Mouse (Mus musculus) frontal cortex, postnatal 25 days (tissue): ENCODE measurements around the gene Zar1.
"Not testable (repeated sequence)": the region's sequence is repeated elsewhere in the genome, so short reads cannot be mapped to it uniquely, and the experiment has no call there.

Experiments used
- DNase-seq, 2 experiments: peaks; one replicate each; pipeline ENCODE4 v3.0.0; 2022; ENCODE audit warnings: low spot score in 2 of 2

Gene Zar1

GRCm38 (mm10) chr5:72580970-72581332 lies at the start of gene Zar1:
Gene Zar1, minus strand, starts transcription at chr5:72581254.
- not testable (repeated sequence) for DNase-seq

- no peak for DNase-seq
Observed at GRCm38 (mm10) chr5:72630026-72630425, 49.0 kb upstream of the Zar1 start.

- no peak for DNase-seq
Observed at GRCm38 (mm10) chr5:72621022-72621421, 40.0 kb upstream of the Zar1 start.

- no peak for DNase-seq
Observed at GRCm38 (mm10) chr5:72617413-72617812, 36.4 kb upstream of the Zar1 start.

GRCm38 (mm10) chr5:72603138-72603537 lies 22.1 kb upstream of the Zar1 start:
- no peak for DNase-seq

- no peak for DNase-seq
Observed at GRCm38 (mm10) chr5:72601006-72601405, 20.0 kb upstream of the Zar1 start.

- no peak for DNase-seq
Observed at GRCm38 (mm10) chr5:72587192-72587681, 6.2 kb upstream of the Zar1 start, which contains the start of gene Gm5868. Gene Gm5868, minus strand, starts transcription at chr5:72587551.

- not testable (repeated sequence) for DNase-seq
Observed at GRCm38 (mm10) chr5:72586667-72587191, 5.7 kb upstream of the Zar1 start.

- not testable (repeated sequence) for DNase-seq
Observed at GRCm38 (mm10) chr5:72586122-72586521, 5.1 kb upstream of the Zar1 start.

- not testable (repeated sequence) for DNase-seq
Observed at GRCm38 (mm10) chr5:72580088-72580969, 725 bp downstream of the Zar1 start.

GRCm38 (mm10) chr5:72579599-72579998 lies 1.5 kb downstream of the Zar1 start:
- DNase-seq: not testable (repeated sequence)

GRCm38 (mm10) chr5:72565621-72566020 lies 15.4 kb downstream of the Zar1 start:
- no peak for DNase-seq

- DNase-seq: not testable (repeated sequence)
Observed at GRCm38 (mm10) chr5:72563183-72563582, 17.9 kb downstream of the Zar1 start.

- DNase-seq: no peak
Observed at GRCm38 (mm10) chr5:72560976-72561628, 20.0 kb downstream of the Zar1 start.

GRCm38 (mm10) chr5:72559544-72560049 lies 21.5 kb downstream of the Zar1 start, which contains the start of gene Nfxl1:
Gene Nfxl1, minus strand, starts transcription at chr5:72559684.
- DNase-seq: peak; percentile 93 to 95

- DNase-seq: peak; percentile 10 to 16
Observed at GRCm38 (mm10) chr5:72558716-72559526, 22.1 kb downstream of the Zar1 start.

GRCm38 (mm10) chr5:72556245-72556644 lies 24.8 kb downstream of the Zar1 start:
- no peak for DNase-seq

GRCm38 (mm10) chr5:72551209-72551608 lies 29.8 kb downstream of the Zar1 start:
- DNase-seq: no peak

GRCm38 (mm10) chr5:72528896-72529295 lies 52.2 kb downstream of the Zar1 start:
- no peak for DNase-seq
